Mouse (Mus musculus) E14TG2a.4 (cell line): ENCODE measurements at regions not wholly inside any gene's neighbourhood (a gene's known extent, or its start where the extent isn't known, plus 50 kb on each side); places are given as distances from the start of the nearest gene placed in this dataset.

Experiments
- CTCF ChIP-seq: conservative IDR thresholded peaks from 2 replicates; pipeline ENCODE4 v1.5.1; 2014; ENCODE audit warnings: low read length
- NANOG ChIP-seq: IDR thresholded peaks from 2 replicates; pipeline ENCODE4 v1.6.1; 2014; ENCODE audit warnings: borderline replicate concordance, low read length, mixed read lengths

DNA sequence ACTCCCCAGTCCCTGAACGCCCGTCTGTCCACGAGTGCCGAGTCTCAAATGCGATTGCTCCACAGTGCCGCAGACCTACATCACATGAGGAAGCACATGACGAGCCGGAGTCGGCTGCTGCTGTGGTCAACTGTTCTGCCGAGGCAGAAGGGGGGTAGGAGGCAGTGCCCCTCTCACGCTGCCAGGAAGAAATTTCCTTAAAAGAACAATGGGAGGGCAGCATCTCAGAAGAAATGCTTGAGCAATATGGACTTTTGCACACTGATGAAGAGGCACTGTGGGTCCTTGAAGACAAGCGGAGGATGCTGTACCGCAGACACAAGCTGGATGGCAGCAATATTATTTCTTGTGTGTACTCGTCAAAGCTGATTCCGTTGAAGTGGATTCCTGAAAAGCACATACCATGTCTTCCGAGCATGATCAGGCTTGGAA lies 162.6 kb downstream of the Gm11361 start:
- TF ChIP-seq CTCF (no peak), NANOG (no peak)
